Mouse (Mus musculus) megakaryocyte, adult 5-6 weeks (primary cell): ENCODE results near the gene Smyd5. TPM values are rescaled to one million over a fixed set of nuclear protein-coding genes. Genes with fewer than 3 reads are reported as not detected.
A peak's percentile ranks its signal among the peaks of the same experiment; 100 is the strongest.
"Not testable (repeated sequence)": the region's sequence is repeated elsewhere in the genome, so short reads cannot be mapped to it uniquely, and the experiment has no call there.

Experiments
- ATAC-seq: 2 replicates; pipeline ENCODE4 v1.8.0; 2016; ENCODE audit warnings: mild to moderate bottlenecking, inconsistent platforms; ENCODE audit not compliant: poor library complexity, severe bottlenecking
- total RNA-seq, 2 experiments: library from RNA; stranded (forward) in 1 of 2; stranded (reverse) in 1 of 2; fragments of 153-499, 151-499 nt in 1 of 2; fragments of 221-1000, 200-1000 nt in 1 of 2; gene quantifications; 2 replicates each; pipeline versions ENCODE4 v1.2.3 to v1.2.4; 2015 to 2017

Gene Smyd5
- total RNA-seq, 2 experiments from 2014 or later: 8.3 to 11.2 TPM

DNA sequence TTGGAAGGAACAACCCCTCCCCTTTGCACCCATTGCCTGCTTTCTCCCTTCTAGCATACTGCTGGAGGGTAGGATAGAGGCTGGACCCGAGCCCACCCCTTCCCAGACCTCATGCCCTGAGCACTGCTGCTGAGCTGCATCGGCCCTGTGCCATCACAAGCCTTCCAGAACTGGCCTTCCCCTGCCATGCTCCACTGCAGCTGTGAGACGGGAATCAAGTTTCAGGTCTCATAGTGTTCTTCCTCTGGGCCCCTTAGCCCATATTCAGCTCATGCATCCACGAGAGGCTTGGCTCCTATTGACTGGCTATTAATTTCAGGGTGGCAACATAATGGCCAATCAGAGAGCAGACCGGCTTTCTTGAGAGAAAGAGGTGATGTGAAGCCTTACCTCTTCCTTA is 13.5 kb downstream of the Smyd5 start:
- no peak for ATAC-seq

DNA sequence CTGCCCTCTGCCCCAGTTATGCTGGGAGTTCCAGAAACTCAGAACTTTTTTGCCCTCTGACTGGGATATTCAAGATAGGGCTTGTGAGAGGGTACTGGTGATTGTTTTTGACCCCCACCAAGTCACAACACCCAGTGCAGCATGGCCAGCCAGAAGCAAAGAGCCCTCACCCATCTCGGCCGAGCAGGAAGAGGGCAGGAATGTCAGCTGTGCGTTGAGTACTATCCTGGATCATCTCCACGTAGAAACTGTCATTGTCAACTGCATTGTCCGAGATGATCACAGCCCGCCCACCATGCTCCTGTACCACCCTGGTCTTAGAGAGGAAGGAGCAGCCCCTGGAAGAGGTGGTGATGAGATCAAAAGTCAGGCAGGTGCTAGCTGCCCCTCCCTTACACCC is 15.6 kb downstream of the Smyd5 start:
- ATAC-seq: no peak

DNA sequence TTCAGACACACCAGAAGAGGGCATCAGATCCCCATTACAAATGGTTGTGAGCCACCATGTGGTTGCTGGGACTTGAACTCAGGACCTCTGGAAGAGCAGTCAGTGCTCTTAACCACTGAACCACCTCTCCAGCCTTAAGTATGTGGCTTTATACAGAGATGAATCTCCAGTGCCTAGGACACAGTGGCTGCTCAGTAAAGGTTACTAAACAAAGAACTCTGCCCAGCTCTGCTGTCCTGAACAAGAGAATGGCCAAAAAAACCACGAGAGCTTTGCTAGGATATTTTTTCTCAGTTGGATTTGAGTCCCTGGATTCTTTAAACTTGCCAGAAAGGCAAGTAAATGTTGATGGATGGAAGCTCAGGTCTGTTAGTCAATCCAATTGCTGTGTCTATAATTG is 18.4 kb downstream of the Smyd5 start:
- ATAC-seq: not testable (repeated sequence)

DNA sequence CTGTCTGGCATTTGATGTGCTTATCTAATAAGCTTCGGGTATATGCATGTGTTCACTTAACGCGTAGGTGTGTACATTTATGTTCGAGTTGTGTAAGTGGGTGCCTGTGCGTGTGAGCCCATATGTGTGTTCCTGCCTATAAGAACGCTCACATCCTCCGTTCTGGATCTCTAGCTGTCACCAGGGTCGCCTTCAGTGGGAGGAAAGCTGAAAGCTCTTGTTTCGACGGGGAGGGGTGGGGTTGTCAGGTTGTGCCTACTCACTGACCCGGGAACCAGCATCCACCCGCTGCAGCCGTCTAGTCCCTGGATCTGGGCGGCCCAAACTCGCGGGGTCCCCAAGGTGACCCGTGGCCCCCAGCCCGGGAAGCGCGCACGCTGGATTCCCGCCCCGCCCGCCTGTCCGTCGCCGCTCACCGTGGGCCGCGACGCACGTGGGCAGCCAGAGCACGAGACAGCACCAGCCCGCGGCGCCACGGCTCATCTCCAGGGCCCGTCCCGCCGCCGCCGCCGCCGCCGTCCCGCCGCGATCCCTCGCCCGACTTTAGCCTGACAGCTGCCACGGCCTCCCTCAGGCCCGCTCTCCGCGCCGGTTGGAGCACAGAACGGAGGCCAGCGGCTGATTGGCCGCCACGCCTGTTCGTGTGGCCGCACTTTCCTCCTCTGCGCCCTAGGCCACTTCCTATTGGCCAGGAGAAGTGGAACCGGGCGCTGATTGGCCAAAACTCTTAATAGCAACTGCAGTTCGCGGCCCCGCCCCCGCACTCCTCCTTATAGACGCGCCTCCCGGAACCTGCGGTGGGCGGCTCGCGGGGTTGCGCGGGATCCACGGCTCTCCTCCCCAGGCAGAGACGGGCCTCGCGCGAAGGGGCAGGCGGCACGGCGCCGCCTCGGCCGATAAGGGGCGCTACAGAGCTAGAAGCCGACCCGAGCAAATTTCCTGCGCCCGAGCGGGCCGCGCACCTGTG is 19.2 kb downstream of the Smyd5 start, which contains the start of gene Cct7:
Gene Cct7 (plus strand): TSS at position 818 of the 967 bp plus-strand sequence.
- ATAC-seq: peak; percentile 85

DNA sequence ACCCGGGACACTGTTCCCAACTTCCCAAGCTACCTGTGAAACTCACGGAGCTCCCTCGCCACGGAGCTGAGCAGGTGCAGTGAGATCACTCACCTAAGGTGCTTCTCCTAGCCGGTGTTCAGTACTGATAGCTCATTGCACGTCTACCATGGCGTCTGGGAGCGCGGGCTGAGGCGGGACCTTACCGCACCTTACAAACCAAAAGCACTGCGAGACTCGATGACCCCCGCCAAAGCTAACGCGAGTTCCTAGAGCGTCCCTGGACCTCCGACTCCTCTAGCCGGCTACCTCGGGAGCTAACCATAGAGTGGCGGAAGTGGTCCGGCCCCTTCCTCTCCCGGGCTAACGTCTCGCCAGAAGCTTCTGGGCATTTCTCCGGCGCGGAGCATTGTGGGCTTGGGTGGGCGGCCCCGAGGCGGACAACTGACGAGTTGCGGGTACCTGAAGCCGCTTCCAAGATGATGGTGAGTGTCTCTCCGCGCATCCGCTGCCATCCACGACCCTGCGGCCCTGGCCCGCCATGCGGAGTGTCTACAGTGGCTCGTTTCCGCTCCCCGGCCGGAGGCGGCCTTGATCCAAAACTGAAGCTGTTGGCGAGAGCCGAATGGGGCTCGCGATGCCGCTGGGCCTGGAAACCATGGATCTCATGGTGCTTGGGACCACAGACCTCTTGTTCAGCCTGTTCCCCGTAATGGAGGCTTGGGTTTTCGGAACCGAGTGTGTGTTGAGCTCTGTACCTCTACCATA is 20.0 kb downstream of the Smyd5 start, which contains the start of gene Pradc1:
Gene Pradc1 (minus strand): TSS at position 307 of the 747 bp plus-strand sequence.
- ATAC-seq: peak; percentile 76

DNA sequence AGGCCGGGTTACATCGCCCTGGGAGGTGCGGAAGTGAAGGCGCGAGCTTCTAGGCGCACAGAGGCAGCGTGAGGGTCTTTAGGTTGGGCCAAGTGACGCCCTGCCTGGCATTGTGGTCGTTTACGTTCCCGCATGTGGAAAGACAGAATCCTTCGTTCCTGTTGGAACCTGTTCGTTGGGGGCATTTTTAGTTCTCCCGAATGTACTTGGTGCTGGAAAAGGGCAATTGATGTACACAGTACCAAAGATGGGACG is 20.5 kb downstream of the Smyd5 start:
- ATAC-seq: peak; percentile 13

DNA sequence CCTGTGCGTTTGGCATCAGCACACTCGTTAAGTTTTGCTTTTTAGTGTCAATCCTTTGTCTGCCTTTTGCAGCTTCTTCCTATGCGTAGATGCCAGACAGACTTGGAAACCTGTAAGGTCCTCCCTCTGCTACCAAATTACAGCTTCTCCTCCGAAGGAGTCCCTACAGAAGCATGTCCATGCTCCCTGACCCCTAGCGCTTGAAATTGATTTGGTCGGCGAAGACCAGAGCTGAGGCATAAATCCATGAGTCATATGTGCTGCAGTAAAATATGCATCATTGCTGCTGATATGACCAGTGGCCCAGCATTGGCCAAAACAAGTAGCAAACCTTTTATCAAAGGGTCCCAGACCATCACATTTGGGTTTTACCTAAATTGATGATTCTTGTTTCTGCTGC is 21.0 kb downstream of the Smyd5 start:
- ATAC-seq: no peak

DNA sequence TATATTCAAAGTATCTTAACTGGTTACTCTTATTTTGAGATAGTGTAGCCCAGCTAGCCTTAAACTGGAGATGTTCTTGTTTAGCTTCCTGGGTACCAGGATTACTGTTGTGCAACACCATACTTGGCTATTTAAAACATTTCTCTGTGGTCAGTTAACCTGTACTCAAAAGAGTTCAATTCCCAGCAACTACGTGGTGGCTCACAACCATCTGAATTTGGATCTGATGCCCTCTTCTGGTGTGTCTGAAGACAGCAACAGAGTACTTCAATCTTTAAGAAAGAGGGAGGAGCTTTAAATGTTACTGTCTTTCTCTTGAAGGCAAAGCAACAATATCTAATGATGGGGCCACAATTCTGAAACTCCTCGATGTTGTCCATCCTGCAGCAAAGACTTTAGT is 27.8 kb downstream of the Smyd5 start:
- ATAC-seq: no peak

DNA sequence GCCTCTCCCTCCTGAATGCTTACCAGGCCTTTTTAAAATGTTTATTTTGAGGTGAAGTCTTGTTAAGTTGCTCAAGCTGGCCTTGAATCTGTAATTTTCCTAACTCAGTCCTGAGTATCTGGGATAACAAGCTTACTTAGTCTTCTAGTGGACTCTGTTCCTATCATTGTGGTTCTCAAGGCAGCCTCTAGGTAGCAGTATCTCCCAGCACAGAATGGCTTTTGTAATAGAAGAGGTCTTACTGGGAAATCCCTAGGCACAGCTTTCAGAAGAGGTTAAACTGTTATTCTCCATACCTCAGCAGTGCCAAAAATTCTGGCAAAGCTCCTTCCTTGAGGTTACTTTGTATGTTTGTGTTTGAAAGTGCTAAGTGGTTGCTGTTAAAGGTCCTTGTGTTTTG is 33.6 kb downstream of the Smyd5 start:
- no peak for ATAC-seq

DNA sequence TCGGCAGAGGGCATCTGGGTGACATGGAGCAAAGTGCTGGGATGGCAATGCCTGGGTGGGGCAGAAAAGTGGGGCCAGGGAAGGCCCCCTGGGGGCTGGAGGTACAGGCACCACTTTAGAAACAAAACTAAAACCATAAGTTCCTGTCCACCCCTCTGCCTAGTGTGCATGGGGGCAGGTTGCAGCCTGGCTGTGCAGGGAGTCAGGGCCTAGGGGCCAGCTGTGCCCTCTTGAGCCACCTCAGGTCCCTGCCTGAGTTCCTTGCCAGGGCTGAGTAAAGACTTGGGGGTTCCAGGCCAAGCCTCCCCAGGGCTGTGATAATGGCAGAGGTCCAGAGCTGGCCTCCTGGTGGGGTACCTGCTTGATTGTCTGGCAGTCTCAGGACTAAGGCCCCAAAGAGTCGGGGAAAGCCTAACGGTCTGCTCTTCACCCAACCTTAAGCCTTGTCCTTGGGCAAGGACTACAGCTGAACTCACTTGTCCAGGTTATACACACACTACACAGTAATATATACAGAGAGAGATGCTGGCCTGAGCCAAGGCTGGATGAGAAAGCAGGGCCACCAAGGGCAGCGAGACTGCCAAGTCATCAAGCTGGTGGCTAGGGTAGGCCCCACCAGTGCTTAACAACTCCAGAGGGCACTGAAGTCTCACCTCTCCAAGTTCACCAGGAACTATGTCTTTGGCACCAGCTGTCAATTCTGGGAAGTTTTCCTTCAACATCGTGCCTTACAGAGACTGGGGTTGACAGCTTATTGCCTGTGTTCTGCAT is 38.1 kb downstream of the Smyd5 start:
- ATAC-seq: no peak

DNA sequence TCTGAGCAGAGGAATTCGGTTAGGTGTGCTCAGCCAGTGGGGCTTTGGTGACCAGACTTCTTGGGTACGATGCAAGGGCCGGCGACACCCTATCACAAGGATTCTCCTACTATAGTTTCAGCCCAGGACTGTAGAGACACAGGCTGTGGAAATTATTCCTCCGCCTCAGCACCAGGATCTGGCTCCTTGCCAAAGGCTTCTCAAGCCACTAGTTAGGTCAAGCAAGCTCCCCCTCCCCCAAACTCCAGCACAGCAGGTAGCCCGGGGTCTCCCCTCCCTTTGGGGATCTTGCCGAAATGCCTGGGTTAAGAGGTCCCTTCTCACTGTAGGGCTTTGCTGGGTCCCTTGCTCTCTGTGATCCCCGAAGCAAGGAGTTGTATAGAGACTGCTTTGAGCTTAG is 40.2 kb downstream of the Smyd5 start:
- no peak for ATAC-seq

DNA sequence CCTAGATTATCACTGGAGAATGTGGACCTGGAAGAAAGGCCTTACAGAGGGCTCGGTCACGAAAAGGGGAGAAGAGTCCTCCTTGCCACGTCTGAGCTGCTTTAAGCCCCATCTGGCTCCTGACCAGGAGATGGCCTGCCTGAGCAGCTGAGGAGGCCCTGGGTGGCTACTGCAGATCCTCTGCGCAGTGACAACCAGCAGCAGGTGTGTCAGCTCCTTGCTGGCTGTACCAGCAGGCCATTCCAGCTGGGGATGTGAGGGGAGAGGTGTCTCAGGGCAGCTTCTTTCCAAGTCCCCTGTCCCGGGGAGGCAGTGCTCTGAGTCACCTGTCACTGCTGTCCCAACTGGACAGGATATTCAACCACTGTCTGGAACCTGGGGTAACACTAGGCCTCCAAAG is 40.8 kb downstream of the Smyd5 start:
- ATAC-seq: no peak

DNA sequence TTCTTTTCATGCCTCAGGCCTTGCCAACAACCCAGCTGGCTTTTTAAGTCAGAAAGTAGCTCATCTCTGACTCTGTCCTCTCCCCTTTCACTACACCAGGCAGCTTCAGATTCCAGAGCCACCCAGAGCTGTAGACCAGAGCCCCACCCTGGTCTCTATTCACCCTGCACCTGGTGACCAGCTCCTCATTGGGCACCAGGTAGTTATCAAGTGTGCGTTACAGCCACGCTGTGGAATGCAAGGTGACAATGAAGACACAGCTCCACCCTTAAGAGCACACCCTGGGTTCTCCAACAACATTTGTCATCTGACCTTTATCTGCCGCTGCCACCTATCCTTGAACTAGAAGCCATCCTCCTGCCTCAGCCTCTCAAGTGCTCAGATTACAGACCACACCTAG is 43.8 kb downstream of the Smyd5 start:
- ATAC-seq: no peak

DNA sequence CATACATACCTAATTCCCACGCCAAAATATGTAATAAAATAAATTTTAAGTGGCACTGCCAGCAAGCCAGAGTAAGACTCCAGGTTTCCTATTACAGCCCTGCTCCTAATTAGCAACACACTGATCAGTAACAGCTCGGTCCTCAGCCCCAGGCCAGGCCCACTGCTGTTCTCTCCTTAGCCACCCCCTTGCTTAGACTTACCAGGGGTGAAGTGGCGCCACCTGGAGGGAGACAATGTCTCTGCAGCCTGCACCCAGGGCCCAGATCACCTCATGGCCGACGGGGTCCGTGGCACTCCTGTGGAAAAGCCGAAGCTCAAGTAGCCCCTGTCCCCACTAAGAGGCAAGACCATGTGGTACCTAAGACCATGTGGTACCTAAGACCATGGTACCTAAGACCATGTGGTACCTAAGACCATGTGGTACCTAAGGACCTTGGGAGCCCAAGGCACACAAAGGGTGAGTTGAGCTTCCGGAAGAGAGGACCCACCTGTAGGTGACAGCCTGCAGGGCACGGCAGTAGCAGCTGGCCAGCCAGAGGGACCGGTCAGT is 45.7 kb downstream of the Smyd5 start:
- peak; percentile 64 for ATAC-seq

DNA sequence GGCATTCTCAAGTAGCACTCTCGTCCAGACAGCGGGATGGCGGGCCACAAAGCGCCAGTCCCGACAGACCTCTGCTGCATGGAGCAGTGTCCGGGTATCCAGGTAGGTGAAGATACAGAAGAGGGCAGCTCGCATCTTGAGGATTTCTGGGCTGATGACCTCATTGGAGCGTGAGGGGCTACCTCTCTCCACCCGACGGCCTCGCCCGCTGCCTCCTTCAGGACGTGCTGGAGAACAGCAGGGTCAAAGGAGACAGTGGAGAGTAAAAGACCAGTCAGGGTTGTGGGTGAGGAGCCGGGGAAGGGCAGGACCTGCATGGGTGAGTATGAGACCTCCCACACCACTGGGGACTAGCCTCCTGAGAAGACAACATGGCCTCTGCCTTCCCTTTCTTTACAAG is 46.6 kb downstream of the Smyd5 start:
- ATAC-seq: no peak

DNA sequence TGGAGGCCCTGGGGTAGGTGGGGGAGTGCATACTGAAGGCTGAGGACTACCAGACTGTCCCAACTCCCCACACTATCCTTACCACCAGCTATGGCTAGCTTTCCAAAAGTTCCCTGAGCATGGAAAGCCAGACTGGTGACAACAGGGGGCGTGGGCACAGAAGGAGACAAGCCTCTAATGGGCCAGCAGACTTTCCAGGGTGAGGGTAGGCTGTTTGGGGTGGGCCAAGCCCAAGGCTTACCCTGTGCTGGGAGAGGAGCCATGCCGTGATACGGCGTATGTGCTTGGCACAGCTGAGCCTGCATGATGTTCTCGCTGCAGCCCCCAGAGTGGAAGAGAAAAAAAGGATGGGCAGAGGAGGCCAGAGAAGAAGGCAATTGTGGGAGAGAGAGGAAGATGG is 48.2 kb downstream of the Smyd5 start:
- no peak for ATAC-seq

DNA sequence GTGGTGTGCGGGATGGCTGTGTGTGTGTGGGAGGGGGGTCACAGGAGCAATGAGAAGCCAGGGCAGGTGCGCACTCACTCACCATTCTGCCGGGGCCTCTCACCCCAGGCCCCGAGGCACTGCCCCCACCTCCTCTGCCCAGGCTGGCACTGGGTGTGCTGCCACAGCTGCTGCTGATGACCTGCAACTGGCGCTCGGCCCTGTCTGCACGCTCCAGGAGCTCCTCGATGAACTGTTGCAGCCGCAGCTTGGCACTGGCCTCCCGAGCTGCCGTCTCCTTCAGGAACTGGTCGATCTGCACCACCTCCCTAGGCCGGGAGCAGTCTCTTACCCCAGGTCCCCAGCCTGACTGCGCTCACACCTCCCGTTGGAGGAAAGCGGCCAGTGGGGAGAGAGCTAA is 48.9 kb downstream of the Smyd5 start:
- no peak for ATAC-seq

DNA sequence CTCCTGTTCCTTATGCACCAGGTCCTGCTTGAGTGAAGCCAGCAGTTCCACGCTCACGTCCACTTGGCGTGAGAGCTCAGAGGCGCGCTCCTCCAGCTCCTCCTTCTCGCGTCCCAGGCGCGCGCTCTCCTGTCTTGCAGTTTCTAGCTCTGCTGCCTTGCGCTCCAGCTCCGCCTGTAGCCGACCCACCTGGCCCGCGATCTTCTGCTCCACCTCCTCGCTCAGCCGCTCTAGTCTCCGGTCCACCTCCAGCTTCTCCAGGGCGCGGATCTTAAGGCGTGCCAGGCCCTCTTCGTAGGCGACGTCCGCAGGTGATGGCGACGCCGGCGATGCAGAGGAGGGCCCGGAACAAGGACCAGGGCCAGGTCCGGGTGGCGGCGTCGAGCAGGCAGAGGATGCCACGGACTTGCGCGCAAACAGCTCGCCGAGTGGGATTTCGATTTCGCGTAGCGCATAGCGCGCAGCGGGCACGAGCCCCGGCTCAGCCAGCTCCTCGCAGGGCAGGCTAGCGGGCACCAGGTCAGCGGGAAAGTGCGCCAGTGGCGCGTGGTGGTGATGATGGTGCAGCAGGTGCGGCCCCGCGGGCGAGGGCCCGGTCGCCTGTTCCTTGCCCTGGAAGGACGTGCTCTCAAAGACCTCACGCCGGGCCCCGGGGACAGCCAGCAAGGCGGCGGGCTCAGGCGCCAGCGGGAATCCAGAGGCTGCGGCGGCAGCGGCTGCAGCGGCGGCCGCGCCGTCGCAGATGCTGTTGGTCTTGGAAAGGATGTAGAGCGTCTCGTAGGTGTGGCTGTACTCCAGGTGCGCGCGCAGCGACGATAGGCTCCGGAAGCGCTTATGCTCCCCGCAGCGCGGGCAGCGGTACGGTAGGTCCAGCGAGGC is 52.3 kb downstream of the Smyd5 start:
- ATAC-seq: no peak

DNA sequence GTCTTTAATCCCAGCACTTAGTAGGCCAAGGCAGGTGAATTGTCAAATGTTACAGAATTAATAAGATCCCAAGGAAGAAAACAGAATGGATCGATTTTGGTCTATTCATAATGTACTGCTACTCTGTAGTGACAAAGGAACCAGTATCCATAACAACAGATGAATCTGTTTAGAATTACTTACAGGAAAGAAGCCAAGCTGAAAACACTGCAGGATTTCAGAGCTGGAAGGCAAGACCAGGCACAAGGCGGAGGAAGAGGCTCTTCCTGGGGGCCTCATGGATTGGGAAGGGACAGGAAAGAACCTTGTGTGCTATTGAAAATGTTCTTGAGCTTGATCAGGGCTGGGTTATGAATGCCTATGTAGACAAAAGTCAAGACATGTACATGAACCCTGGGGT is 53.9 kb downstream of the Smyd5 start:
- no peak for ATAC-seq

DNA sequence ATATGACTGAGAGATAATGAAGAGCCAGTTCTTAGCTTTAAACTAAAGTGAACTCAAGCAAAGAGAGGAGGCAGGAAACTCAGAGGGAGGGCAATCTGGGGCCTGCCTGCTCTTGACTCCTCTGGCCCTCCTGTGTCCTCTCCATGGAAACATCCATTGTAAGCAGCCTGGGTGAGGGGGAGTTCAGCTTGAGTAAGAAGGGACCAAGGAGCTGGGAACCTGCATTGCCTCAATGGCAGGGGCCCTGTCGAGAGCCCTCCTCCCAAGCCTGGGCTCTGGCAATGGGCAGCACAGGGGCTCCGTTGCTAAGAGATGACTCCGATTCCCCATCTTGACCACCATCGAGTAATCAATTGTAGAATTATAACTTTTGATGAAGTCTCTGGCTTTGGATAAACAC is 56.7 kb downstream of the Smyd5 start:
- no peak for ATAC-seq
